Mouse (Mus musculus) stomach, postnatal 0 days (tissue): ENCODE measurements at regions not wholly inside any gene's neighbourhood (a gene's known extent, or its start where the extent isn't known, plus 50 kb on each side); places are given as distances from the start of the nearest gene placed in this dataset.

Experiments
- ATAC-seq: fragments of 200-750 bp; cut with Nextera tagmentation; 2 replicates; pipeline ENCODE4 v1.8.0; 2017; ENCODE audit not compliant: low FRiP score, low TSS enrichment
- DNase-seq: peaks from one replicate; pipeline ENCODE4 v3.0.0-alpha.2; 2016; ENCODE audit warnings: low spot score
- H3K27ac ChIP-seq: fragments of 300-500 bp; sonication (generic); replicated peaks from 2 replicates; pipeline ENCODE4 v1.5.1; 2014; ENCODE audit warnings: mild to moderate bottlenecking, control low read depth
- H3K27me3 ChIP-seq: fragments of 300-500 bp; sonication (generic); 2 replicates; pipeline ENCODE4 v1.6.1; 2014; ENCODE audit warnings: low read length; ENCODE audit not compliant: control insufficient read depth, insufficient read depth
- H3K36me3 ChIP-seq: fragments of 300-500 bp; sonication (generic); 2 replicates; pipeline ENCODE4 v1.6.1; 2014; ENCODE audit warnings: low read length, mixed read lengths; ENCODE audit not compliant: control insufficient read depth, insufficient read depth
- H3K4me1 ChIP-seq: fragments of 300-500 bp; sonication (generic); replicated peaks from 2 replicates; pipeline ENCODE4 v1.6.1; 2014; ENCODE audit warnings: antibody characterized with exemption; ENCODE audit not compliant: control insufficient read depth, insufficient read depth
- H3K4me2 ChIP-seq: fragments of 300-500 bp; sonication (generic); replicated peaks from 2 replicates; pipeline ENCODE4 v1.6.1; 2014; ENCODE audit warnings: low read depth, mild to moderate bottlenecking, control low read depth, moderate library complexity
- H3K4me3 ChIP-seq: fragments of 300-500 bp; sonication (generic); 2 replicates; pipeline ENCODE4 v1.5.1; 2014; ENCODE audit warnings: low read depth, low read length, control low read depth
- H3K9ac ChIP-seq: fragments of 300-500 bp; sonication (generic); 2 replicates; pipeline ENCODE4 v1.6.1; 2014; ENCODE audit warnings: mild to moderate bottlenecking, low read length, control low read depth, mixed read lengths
- H3K9me3 ChIP-seq: fragments of 300-500 bp; sonication (generic); 2 replicates; pipeline ENCODE4 v1.6.1; 2016; ENCODE audit warnings: low read length; ENCODE audit not compliant: control insufficient read depth
- CTCF ChIP-seq: IDR thresholded peaks from 2 replicates; pipeline ENCODE4 v1.5.1; 2016; ENCODE audit warnings: antibody characterized with exemption, low read depth, mild to moderate bottlenecking, moderate library complexity
- EP300 ChIP-seq: optimal IDR thresholded peaks from 2 replicates; pipeline ENCODE3; 2016; ENCODE audit warnings: antibody characterized with exemption
- WGBS: fragments of 180-500 bp; shearing (Covaris S2); extraction: QIAGEN DNeasy Blood & Tissue Kit; methylation state at CpG from one replicate; pipeline ENCODE4 v1.1.7; 2014; 5-methylcytosine and 5-hydroxymethylcytosine counted together

- H3K36me3 ChIP-seq = no peaks in the 10 kb centered on the region
- H3K4me2 ChIP-seq = no peak overlapping the region
- 88% methylated on average over 6 of the region's 6 CpGs for WGBS
- TF ChIP-seq EP300 (no peak), CTCF (no peak)
- DNase-seq (no peak), ATAC-seq (no peak)
- H3K27ac ChIP-seq = no peak overlapping the region
- no peak overlapping the region for H3K9ac ChIP-seq
- no peaks in the 10 kb centered on the region for H3K4me1 ChIP-seq
- no peaks in the 10 kb centered on the region for H3K27me3 ChIP-seq
- H3K4me3 ChIP-seq = no peak overlapping the region
- no peaks in the 10 kb centered on the region for H3K9me3 ChIP-seq
Measured at GRCm38 (mm10) chr8:8876469-8876868, 186.1 kb upstream of the Arglu1 start.

GRCm38 (mm10) chr8:8871938-8872337 is 181.6 kb upstream of the Arglu1 start:
- 82% methylated on average over 3 of the region's 3 CpGs for WGBS
- no peak for ATAC-seq
- H3K27me3 ChIP-seq = no peaks in the 10 kb centered on the region
- H3K9ac ChIP-seq = no peak overlapping the region
- H3K9me3 ChIP-seq = no peaks in the 10 kb centered on the region
- H3K4me2 ChIP-seq = no peak overlapping the region
- no peak for DNase-seq
- no peak overlapping the region for H3K4me3 ChIP-seq
- H3K4me1 ChIP-seq = no peaks in the 10 kb centered on the region
- H3K27ac ChIP-seq = no peak overlapping the region
- no peak for TF ChIP-seq CTCF
- no peak for TF ChIP-seq EP300
- H3K36me3 ChIP-seq = no peaks in the 10 kb centered on the region

GRCm38 (mm10) chr8:8871039-8871438 is 180.7 kb upstream of the Arglu1 start:
- DNase-seq (no peak), ATAC-seq (no peak)
- Histone ChIP-seq H3K27me3 (no peaks in the 10 kb centered on the region), H3K36me3 (no peaks in the 10 kb centered on the region), H3K9me3 (no peaks in the 10 kb centered on the region), H3K4me2 (no peak overlapping the region), H3K9ac (no peak overlapping the region), H3K4me1 (no peaks in the 10 kb centered on the region), H3K27ac (no peak overlapping the region), H3K4me3 (no peak overlapping the region)
- WGBS = 72% methylated on average over 8 of the region's 8 CpGs
- TF ChIP-seq CTCF (no peak), EP300 (no peak)

GRCm38 (mm10) chr8:8870487-8870886 is 180.2 kb upstream of the Arglu1 start:
- WGBS = 32% methylated on average over 4 of the region's 4 CpGs
- TF ChIP-seq CTCF (no peak), EP300 (no peak)
- DNase-seq = no peak

GRCm38 (mm10) chr8:8869338-8869737 is 179.0 kb upstream of the Arglu1 start:
- no peak overlapping the region for H3K27ac ChIP-seq
- WGBS = 67% methylated on average over 6 of the region's 6 CpGs

More at GRCm38 (mm10) chr8:8870487-8870886, 180.2 kb upstream of the Arglu1 start:
- Histone ChIP-seq H3K9ac (no peak overlapping the region), H3K27ac (no peak overlapping the region), H3K4me3 (no peak overlapping the region), H3K9me3 (no peaks in the 10 kb centered on the region), H3K4me2 (no peak overlapping the region), H3K27me3 (no peaks in the 10 kb centered on the region), H3K36me3 (no peaks in the 10 kb centered on the region), H3K4me1 (no peaks in the 10 kb centered on the region)
- ATAC-seq = no peak

GRCm38 (mm10) chr8:8867924-8868323 is 177.6 kb upstream of the Arglu1 start:
- Histone ChIP-seq H3K36me3 (no peaks in the 10 kb centered on the region), H3K27ac (no peak overlapping the region), H3K4me1 (no peaks in the 10 kb centered on the region), H3K9me3 (no peaks in the 10 kb centered on the region), H3K4me3 (no peak overlapping the region), H3K27me3 (no peaks in the 10 kb centered on the region), H3K4me2 (no peak overlapping the region), H3K9ac (no peak overlapping the region)
- ATAC-seq = no peak
- DNase-seq = no peak
- WGBS = 46% methylated on average over 8 of the region's 8 CpGs
- TF ChIP-seq EP300 = no peak
- TF ChIP-seq CTCF = peak; percentile 42

More at GRCm38 (mm10) chr8:8869338-8869737, 179.0 kb upstream of the Arglu1 start:
- no peak overlapping the region for H3K9ac ChIP-seq
- TF ChIP-seq EP300 (no peak), CTCF (no peak)
- no peaks in the 10 kb centered on the region for H3K27me3 ChIP-seq
- H3K9me3 ChIP-seq = no peaks in the 10 kb centered on the region
- H3K4me2 ChIP-seq = no peak overlapping the region
- no peaks in the 10 kb centered on the region for H3K4me1 ChIP-seq
- ATAC-seq = no peak
- no peaks in the 10 kb centered on the region for H3K36me3 ChIP-seq
- no peak overlapping the region for H3K4me3 ChIP-seq
- no peak for DNase-seq
